ENCODE assay signal across 16 mouse cellular contexts in genomic region chr1:134714166-134714565, GRCm38 (mm10).
DNase-seq lines count a peak whose midpoint lies in the region; ATAC-seq lines count a peak whose summit lies in the region.
"Had no signal": no experiment of that assay in that cellular context is flagged by ENCODE, and none has a peak within 500 bp of the region (broad histone marks: within the 10 kb centered on the region; RNA-seq: fewer than 3 reads in every experiment).

No protein-coding gene starts in this region.

- DNase-seq in cerebellum, postnatal 36 days: no peak
- DNase-seq in hindbrain, embryonic 10.5 days (ENCODE audit: low spot score): peak; percentile 36
- DNase-seq in cerebellum, adult 11-12 months: peak; percentile 67
- peak; percentile 60 to 65 for DNase-seq in cerebellum, postnatal 25 days
- no peak for DNase-seq in kidney, adult 8-10 months
- no peak for DNase-seq in yolk sac, embryonic 10.5 days (ENCODE audit: low spot score)
- DNase-seq: heart, adult 18-20 months; kidney, postnatal 25 days; layer of hippocampus, adult 9-11 months; spleen, adult 18-20 months; thymus, adult 2 months had no signal

- H3K36me3 ChIP-seq in hindbrain, embryonic 10.5 days: peaks cover 10% of the 10 kb centered on the region; the same call in 1 of the 2 replicates
- no peaks in the 10 kb centered on the region for H3K36me3 ChIP-seq in hindbrain, embryonic 16.5 days (ENCODE audit: control insufficient read depth, insufficient read depth, low read length)
- H3K36me3 ChIP-seq: limb, embryonic 13.5 days; liver, embryonic 15.5 days; stomach, embryonic 15.5 days had no signal

- peak overlapping the region; percentile 87 for H3K27ac ChIP-seq in hindbrain, embryonic 10.5 days
- H3K27ac ChIP-seq in hindbrain, embryonic 16.5 days (ENCODE audit: low read depth, low read length): no peak overlapping the region
- H3K27ac ChIP-seq: limb, embryonic 13.5 days; liver, embryonic 15.5 days; stomach, embryonic 15.5 days had no signal

- peaks cover 66% of the 10 kb centered on the region for H3K27me3 ChIP-seq in hindbrain, embryonic 10.5 days (ENCODE audit: insufficient read depth, poor library complexity, severe bottlenecking)
- H3K27me3 ChIP-seq in hindbrain, embryonic 16.5 days (replicated peaks; ENCODE audit: control insufficient read depth, insufficient read depth, low read length): peaks cover 2% of the 10 kb centered on the region; the same call in 1 of the 2 replicates
- H3K27me3 ChIP-seq: stomach, embryonic 15.5 days had no signal

- ATAC-seq in cerebellum, adult (ENCODE audit: insufficient number of reproducible peaks, low FRiP score, low TSS enrichment): 0 out of 2 replicates have a peak, but pooled peaks have one; percentile 4
- no peak for ATAC-seq in hindbrain, embryonic 16.5 days

- no peak overlapping the region for H3K4me2 ChIP-seq in hindbrain, embryonic 16.5 days (ENCODE audit: low read length)
- H3K4me2 ChIP-seq: limb, embryonic 13.5 days; liver, embryonic 15.5 days; stomach, embryonic 15.5 days had no signal

- 35% methylated on average over 8 of the region's 8 CpGs for WGBS in hindbrain, embryonic 10.5 days
- WGBS in hindbrain, embryonic 16.5 days: 33% methylated on average over 8 of the region's 8 CpGs

- peaks cover 75% of the 10 kb centered on the region for H3K4me1 ChIP-seq in hindbrain, embryonic 10.5 days (replicated peaks)
- peaks cover 13% of the 10 kb centered on the region for H3K4me1 ChIP-seq in hindbrain, embryonic 16.5 days (ENCODE audit: control insufficient read depth, insufficient read depth, low read depth, low read length)

- no peaks in the 10 kb centered on the region for H3K9me3 ChIP-seq in hindbrain, embryonic 10.5 days
- H3K9me3 ChIP-seq in hindbrain, embryonic 16.5 days (ENCODE audit: control insufficient read depth, low read length): no peaks in the 10 kb centered on the region
- H3K9me3 ChIP-seq: limb, embryonic 13.5 days; liver, embryonic 15.5 days; stomach, embryonic 15.5 days had no signal

- H3K9ac ChIP-seq in hindbrain, embryonic 16.5 days (ENCODE audit: low read depth, low read length): no peak overlapping the region
- H3K9ac ChIP-seq: limb, embryonic 13.5 days; liver, embryonic 15.5 days; stomach, embryonic 15.5 days had no signal

- peak overlapping the region; percentile 1; the same call in 1 of the 2 replicates for H3K4me3 ChIP-seq in hindbrain, embryonic 10.5 days
- no peak overlapping the region for H3K4me3 ChIP-seq in hindbrain, embryonic 16.5 days (ENCODE audit: low read length)
- H3K4me3 ChIP-seq: limb, embryonic 13.5 days; liver, embryonic 15.5 days; stomach, embryonic 15.5 days had no signal

Comparison
In these comparisons a context has a peak if more than half of its experiments do, and no peak if none do; other contexts are left out.
1. DNase-seq: peak in hindbrain, embryonic 10.5 days (single experiment), cerebellum, adult 11-12 months (single experiment) and cerebellum, postnatal 25 days (2 of 2); none in cerebellum, postnatal 36 days (0 of 2), kidney, adult 8-10 months (0 of 2) and yolk sac, embryonic 10.5 days (single experiment).